Mouse (Mus musculus) ES-E14 (cell line): ENCODE measurements around the gene Cyb5d1. TPM values are rescaled to one million over a fixed set of nuclear protein-coding genes. Genes with fewer than 3 reads are reported as not detected.

ENCODE experiments used
- DNase-seq: peaks from one replicate; pipeline ENCODE4 v3.0.0-alpha.2; 2013; ENCODE audit warnings: low read depth, low spot score
- H3K27ac ChIP-seq: 2 replicates; pipeline ENCODE4 v1.5.1; 2012; ENCODE audit warnings: low read depth, mild to moderate bottlenecking, low read length, moderate library complexity, mixed read lengths; ENCODE audit not compliant: poor library complexity, insufficient read depth, severe bottlenecking
- H3K36me3 ChIP-seq: 2 replicates; pipeline ENCODE4 v1.6.1; 2012; ENCODE audit warnings: mild to moderate bottlenecking, low read length, moderate library complexity, mixed read lengths; ENCODE audit not compliant: control insufficient read depth, poor library complexity, insufficient read depth, severe bottlenecking
- H3K4me1 ChIP-seq, 2 experiments: fragments of 150-350 bp in 1 of 2; sonication (generic) in 1 of 2; 2 replicates each; pipeline ENCODE4 v1.6.1; 2012; ENCODE audit warnings: low read length in 2 of 2, mild to moderate bottlenecking in 1 of 2, mixed read lengths in 1 of 2; ENCODE audit not compliant: control insufficient read depth in 2 of 2, insufficient read depth in 2 of 2, poor library complexity in 1 of 2
- H3K4me3 ChIP-seq, 2 experiments: fragments of 150-350 bp in 1 of 2; sonication (generic) in 1 of 2; 2 replicates each; pipeline ENCODE4 v1.5.1; 2012; ENCODE audit warnings: low read length in 2 of 2, low read depth in 1 of 2, mild to moderate bottlenecking in 1 of 2, mixed read lengths in 1 of 2; ENCODE audit not compliant: insufficient read depth in 1 of 2, poor library complexity in 1 of 2, severe bottlenecking in 1 of 2
- H3K9ac ChIP-seq: 2 replicates; pipeline ENCODE4 v1.6.1; 2012; ENCODE audit warnings: low read depth, mild to moderate bottlenecking, low read length, mixed read lengths; ENCODE audit not compliant: poor library complexity, insufficient read depth, severe bottlenecking
- H3K9me3 ChIP-seq: fragments of 150-350 bp; sonication (generic); 2 replicates; pipeline ENCODE4 v1.6.1; 2012; ENCODE audit warnings: low read depth, mild to moderate bottlenecking, low read length; ENCODE audit not compliant: control insufficient read depth, insufficient read depth
- CHD2 ChIP-seq: IDR thresholded peaks from 2 replicates; pipeline ENCODE4 v1.6.1; 2014; ENCODE audit warnings: mild to moderate bottlenecking, low read depth, low read length, inconsistent platforms
- HCFC1 ChIP-seq: IDR thresholded peaks from 2 replicates; pipeline ENCODE4 v1.6.1; 2012; ENCODE audit warnings: low read length, inconsistent platforms, borderline replicate concordance; ENCODE audit not compliant: insufficient read depth
- MAFK ChIP-seq: IDR thresholded peaks from 2 replicates; pipeline ENCODE4 v1.6.1; 2014; ENCODE audit warnings: mild to moderate bottlenecking, low read depth, low read length, inconsistent platforms; ENCODE audit not compliant: insufficient read depth
- ZC3H11A ChIP-seq: IDR thresholded peaks from 2 replicates; pipeline ENCODE4 v1.6.1; 2012; ENCODE audit warnings: low read depth, mild to moderate bottlenecking, inconsistent platforms, low read length, borderline replicate concordance
- ZNF384 ChIP-seq: IDR thresholded peaks from 2 replicates; pipeline ENCODE4 v1.6.1; 2012; ENCODE audit warnings: low read depth, low read length, inconsistent platforms
- in situ Hi-C, 2 experiments: fragments of 600-800 bp; cut with MboI; formaldehyde crosslinking; loops; one replicate each; pipeline ENCODE4 v1.15.1; 2025; ENCODE audit warnings: low sequenced_read_pairs in 2 of 2, inconsistent platforms in 1 of 2; ENCODE audit not compliant: unreplicated experiment in 2 of 2
- total RNA-seq: library from RNA; depleted of rRNA; stranded (reverse); fragments of 300-350 nt; gene quantifications from 2 replicates; pipeline ENCODE4 v1.2.3, GENCODE M21; 2012

Cyb5d1 gene
- total RNA-seq, 1 experiment: 29.0 TPM

GRCm38 (mm10) chr11:69372780-69373170 is 22.7 kb downstream of the Cyb5d1 start:
- TF ChIP-seq CHD2 (no peak), ZC3H11A (peak; percentile 47; the same call in 1 of the 2 replicates)
- H3K9ac ChIP-seq: no peak overlapping the region
- H3K4me1 ChIP-seq: peaks cover 0 to 14% of the 10 kb centered on the region in 2 experiments; a peak in 2 of 4 replicates
- DNase-seq: no peak
- H3K9me3 ChIP-seq: no peaks in the 10 kb centered on the region
- H3K4me3 ChIP-seq: no peak overlapping the region
- no peaks in the 10 kb centered on the region for H3K36me3 ChIP-seq
- in situ Hi-C loops: no loop called here
- H3K27ac ChIP-seq: no peak overlapping the region

- no peaks in the 10 kb centered on the region for H3K36me3 ChIP-seq
- peaks cover 0 to 17% of the 10 kb centered on the region in 2 experiments; a peak in 2 of 4 replicates for H3K4me1 ChIP-seq
- no peak for DNase-seq
- TF ChIP-seq MAFK (no peak), CHD2 (no peak), ZC3H11A (no peak), HCFC1 (no peak), ZNF384 (no peak)
- H3K27ac ChIP-seq: no peak overlapping the region
- in situ Hi-C loops: no loop called here
- H3K9ac ChIP-seq: no peak overlapping the region
- H3K4me3 ChIP-seq: no peak overlapping the region
- H3K9me3 ChIP-seq: no peaks in the 10 kb centered on the region
Measured at GRCm38 (mm10) chr11:69372056-69372779, 23.2 kb downstream of the Cyb5d1 start.

GRCm38 (mm10) chr11:69371601-69372000 is 23.8 kb downstream of the Cyb5d1 start:
- no peak for DNase-seq
- peaks cover 0 to 17% of the 10 kb centered on the region in 2 experiments; a peak in 2 of 4 replicates for H3K4me1 ChIP-seq
- no peaks in the 10 kb centered on the region for H3K36me3 ChIP-seq
- in situ Hi-C loops: no loop called here
- no peak overlapping the region for H3K4me3 ChIP-seq
- no peak overlapping the region for H3K27ac ChIP-seq
- no peak overlapping the region for H3K9ac ChIP-seq
- no peaks in the 10 kb centered on the region for H3K9me3 ChIP-seq
- TF ChIP-seq CHD2 (no peak), ZNF384 (no peak)

GRCm38 (mm10) chr11:69370817-69371215 is 24.6 kb downstream of the Cyb5d1 start:
- Histone ChIP-seq H3K9me3 (no peaks in the 10 kb centered on the region), H3K27ac (no peak overlapping the region), H3K9ac (no peak overlapping the region), H3K4me1 (peaks cover 0 to 21% of the 10 kb centered on the region in 2 experiments; a peak in 2 of 4 replicates), H3K4me3 (no peak overlapping the region), H3K36me3 (no peaks in the 10 kb centered on the region)
- TF ChIP-seq CHD2: no peak
- no peak for TF ChIP-seq HCFC1
- TF ChIP-seq ZC3H11A: no peak
- no peak for TF ChIP-seq MAFK
- TF ChIP-seq ZNF384: no peak
- in situ Hi-C loops: no loop called here
- DNase-seq: no peak
